Mouse (Mus musculus) regulatory T cell (primary cell): Measurements from ENCODE around the gene Gm14399.
"Not testable (repeated sequence)": the region's sequence is repeated elsewhere in the genome, so short reads cannot be mapped to it uniquely, and the experiment has no call there.

Source experiments
- in situ Hi-C: fragments of 300-600 bp; cut with MboI, MseI; formaldehyde crosslinking; loops from one replicate; pipeline ENCODE4 v1.15.1; 2025; ENCODE audit warnings: high pct_unique_total_duplicates

The Gm14399 gene

GRCm38 (mm10) chr2:175141993-175142295 is at the start of gene Gm14399:
Gene Gm14399, minus strand, starts transcription at chr2:175142012.
- in situ Hi-C loops: not testable (repeated sequence)

GRCm38 (mm10) chr2:175179008-175179407 is 37.2 kb upstream of the Gm14399 start:
- in situ Hi-C loops: loop anchor here (5.0 kb wide), 1 partner anchor 813 kb away; no protein-coding TSS in a partner anchor

- in situ Hi-C loops: loop anchor here (5.0 kb wide), 1 partner anchor 816 kb away; no protein-coding TSS in a partner anchor
Observed at GRCm38 (mm10) chr2:175176312-175176711, 34.5 kb upstream of the Gm14399 start.

- in situ Hi-C loops: loop anchor here (5.0 kb wide), 1 partner anchor 817 kb away; no protein-coding TSS in a partner anchor
Observed at GRCm38 (mm10) chr2:175175401-175176180, 33.8 kb upstream of the Gm14399 start, which contains the start of gene Gm14443. Gene Gm14443, minus strand, starts transcription at chr2:175175871.

- in situ Hi-C loops: loop anchor here (25.0 kb wide), 5 partner anchors 288 to 1438 kb away; partner anchors contain the start of genes Gm6710 and Zfp965
Observed at GRCm38 (mm10) chr2:175174058-175174457, 32.2 kb upstream of the Gm14399 start.

GRCm38 (mm10) chr2:175172906-175173595 is 31.2 kb upstream of the Gm14399 start:
- in situ Hi-C loops: loop anchor here (25.0 kb wide), 5 partner anchors 289 to 1439 kb away; partner anchors contain the start of genes Gm6710 and Zfp965

GRCm38 (mm10) chr2:175172123-175172522 is 30.3 kb upstream of the Gm14399 start:
- in situ Hi-C loops: loop anchor here (25.0 kb wide), 5 partner anchors 290 to 1440 kb away; partner anchors contain the start of genes Gm6710 and Zfp965

- in situ Hi-C loops: loop anchor here (25.0 kb wide), 5 partner anchors 295 to 1445 kb away; partner anchors contain the start of genes Gm6710 and Zfp965
Observed at GRCm38 (mm10) chr2:175166870-175167269, 25.1 kb upstream of the Gm14399 start.

- in situ Hi-C loops: loop anchor here (25.0 kb wide), 5 partner anchors 297 to 1447 kb away; partner anchors contain the start of genes Gm6710 and Zfp965
Observed at GRCm38 (mm10) chr2:175165110-175165509, 23.3 kb upstream of the Gm14399 start.

GRCm38 (mm10) chr2:175161438-175161837 is 19.6 kb upstream of the Gm14399 start:
- in situ Hi-C loops: loop anchor here (25.0 kb wide), 5 partner anchors 301 to 1451 kb away; partner anchors contain the start of genes Gm6710 and Zfp965

GRCm38 (mm10) chr2:175158642-175159041 is 16.8 kb upstream of the Gm14399 start:
- in situ Hi-C loops: loop anchor here (25.0 kb wide), 5 partner anchors 304 to 1454 kb away; partner anchors contain the start of genes Gm6710 and Zfp965

- in situ Hi-C loops: loop anchor here (25.0 kb wide), 5 partner anchors 306 to 1456 kb away; partner anchors contain the start of genes Gm6710 and Zfp965
Observed at GRCm38 (mm10) chr2:175156696-175157095, 14.9 kb upstream of the Gm14399 start.

- in situ Hi-C loops: not testable (repeated sequence)
Observed at GRCm38 (mm10) chr2:175141118-175141992, 457 bp downstream of the Gm14399 start.

GRCm38 (mm10) chr2:175140624-175141023 is 1.2 kb downstream of the Gm14399 start:
- in situ Hi-C loops: not testable (repeated sequence)
